Mouse (Mus musculus) spleen, postnatal 10 days (tissue): ENCODE measurements around the gene Rnf214.

ENCODE experiments used
- DNase-seq, 2 experiments: peaks; one replicate each; pipeline ENCODE4 v3.0.0; 2021 to 2022; ENCODE audit warnings: low spot score in 2 of 2

Rnf214 gene

DNA sequence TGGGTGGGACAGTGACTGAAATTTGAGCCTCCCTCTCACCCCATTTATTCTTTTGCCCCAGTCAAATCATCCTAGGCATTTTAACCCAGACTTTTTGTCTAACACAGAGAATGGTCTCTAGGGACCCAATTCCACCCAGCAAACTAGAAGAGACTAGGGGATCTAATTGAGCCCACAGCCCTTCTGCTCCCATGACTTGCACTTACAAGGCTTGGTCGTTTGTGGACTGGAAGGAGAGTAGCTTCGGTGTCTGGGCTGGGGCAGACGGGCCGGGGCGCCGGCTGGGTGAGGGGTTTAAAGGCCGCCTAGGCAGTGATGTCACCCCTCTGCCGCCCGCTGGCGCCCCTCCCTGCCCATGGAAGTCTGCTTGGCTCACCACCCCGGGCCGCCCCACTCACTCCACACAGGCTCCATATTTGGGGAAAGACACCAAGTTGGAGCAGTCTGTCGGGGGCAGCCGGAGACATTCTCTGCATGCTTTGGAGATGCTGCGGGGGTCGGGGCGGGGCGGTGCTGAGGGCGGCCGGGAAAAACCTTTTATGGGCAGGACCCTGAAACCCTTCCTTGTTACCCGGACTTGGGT, 29.0 kb upstream of the Rnf214 start, which contains the start of gene Tagln:
Tagln (minus strand) TSS at position 431 of the 583 bp plus-strand sequence.
- DNase-seq: no peak

DNA sequence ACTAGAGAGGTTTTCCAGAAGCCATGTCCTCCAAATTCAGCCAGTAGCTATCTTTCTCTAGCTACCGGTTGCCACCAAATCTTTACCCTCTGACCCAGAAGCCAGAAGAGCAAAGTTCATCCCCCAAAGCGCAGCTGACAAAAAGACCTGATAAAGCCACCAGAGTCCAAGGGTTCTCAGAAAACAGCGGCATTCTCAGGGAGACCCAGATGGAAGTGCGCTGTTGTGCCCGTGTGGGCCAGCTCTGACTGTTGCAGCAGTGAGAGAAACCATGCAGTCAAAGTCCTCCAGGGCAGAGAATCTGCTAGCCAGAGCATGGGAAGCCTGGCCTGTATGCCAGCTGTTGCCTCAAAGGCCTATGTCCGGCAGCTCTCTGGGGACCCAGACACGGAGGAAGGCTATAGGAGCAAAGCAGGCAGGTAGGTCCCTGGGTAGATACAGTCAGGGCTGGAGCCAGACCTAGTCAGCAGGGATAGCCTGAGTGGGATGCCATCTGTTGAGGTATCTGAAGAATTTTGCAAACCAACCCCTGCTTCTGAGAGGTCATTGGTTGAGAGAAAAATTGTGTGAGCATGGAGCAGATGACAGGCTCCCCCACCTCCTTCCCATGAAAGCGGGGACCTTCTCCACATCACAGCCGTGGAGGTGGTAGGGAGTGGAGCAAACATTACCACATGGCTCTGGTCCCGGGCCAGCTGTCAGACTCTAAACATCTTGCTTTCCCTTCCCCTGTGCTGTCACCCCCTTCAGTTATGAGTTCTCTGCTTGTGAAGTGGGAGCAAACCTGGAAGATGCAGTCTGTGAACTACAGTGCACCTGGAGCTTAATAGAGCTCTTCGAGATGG, 26.1 kb upstream of the Rnf214 start:
- no peak for DNase-seq

DNA sequence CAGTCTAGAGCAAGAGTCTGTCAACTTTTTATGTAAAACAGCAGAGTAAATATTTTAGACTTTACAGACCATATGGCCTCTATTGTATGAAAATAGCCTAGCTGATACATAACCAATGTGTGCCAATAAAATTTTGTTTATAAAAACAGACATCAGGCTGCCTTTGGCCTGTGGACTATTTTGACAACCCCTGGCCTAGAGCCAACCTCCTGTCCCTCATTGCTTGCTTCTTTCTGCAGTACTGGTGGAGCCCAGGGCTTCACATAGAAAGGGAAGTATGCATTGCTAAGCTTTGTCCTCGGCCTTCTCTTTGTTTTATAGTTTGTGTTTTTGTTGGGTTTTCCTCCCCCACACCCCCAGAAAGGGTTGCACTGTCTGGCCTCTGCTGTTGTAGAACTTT, 25.2 kb upstream of the Rnf214 start:
- no peak for DNase-seq

DNA sequence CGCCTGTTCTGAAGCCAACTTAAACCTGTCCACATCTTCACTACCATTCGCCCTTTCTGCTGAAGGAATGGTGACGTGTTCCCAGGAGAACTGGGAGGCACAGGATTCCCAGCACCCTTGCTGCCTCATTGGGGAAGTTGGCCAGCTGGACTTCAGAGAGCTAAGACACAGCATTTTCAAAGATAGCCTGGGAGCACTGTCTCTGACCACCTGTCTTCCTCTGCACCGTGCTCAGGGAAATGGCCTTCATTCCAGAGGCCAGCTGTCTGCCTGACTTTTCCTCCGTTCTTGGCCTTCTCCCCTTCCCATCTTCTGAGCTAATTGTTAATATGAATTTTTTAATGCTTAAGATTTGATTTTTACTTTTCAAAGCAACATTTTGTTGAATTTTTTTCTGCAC, 22.6 kb upstream of the Rnf214 start:
- DNase-seq: no peak

DNA sequence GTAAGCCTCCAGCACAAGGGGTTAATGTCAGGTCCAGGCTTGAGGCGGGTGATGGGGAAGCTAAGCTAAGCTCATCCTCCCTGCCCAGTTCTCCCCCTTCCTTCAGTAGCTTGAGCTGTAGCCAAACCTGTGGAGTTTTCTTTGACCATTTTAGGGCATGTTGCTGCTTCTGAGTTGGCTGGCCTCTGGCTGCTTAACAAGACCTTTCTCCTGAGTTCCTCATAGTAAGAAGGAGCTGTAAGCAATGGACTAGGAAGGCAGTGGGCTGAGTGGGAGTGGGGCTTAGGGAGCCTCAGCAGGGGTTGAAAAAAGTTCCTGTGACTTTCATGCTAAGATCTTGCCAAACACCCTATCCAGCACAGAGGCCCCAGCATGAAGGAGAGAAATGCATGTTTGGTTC, 13.2 kb upstream of the Rnf214 start:
- DNase-seq: no peak

DNA sequence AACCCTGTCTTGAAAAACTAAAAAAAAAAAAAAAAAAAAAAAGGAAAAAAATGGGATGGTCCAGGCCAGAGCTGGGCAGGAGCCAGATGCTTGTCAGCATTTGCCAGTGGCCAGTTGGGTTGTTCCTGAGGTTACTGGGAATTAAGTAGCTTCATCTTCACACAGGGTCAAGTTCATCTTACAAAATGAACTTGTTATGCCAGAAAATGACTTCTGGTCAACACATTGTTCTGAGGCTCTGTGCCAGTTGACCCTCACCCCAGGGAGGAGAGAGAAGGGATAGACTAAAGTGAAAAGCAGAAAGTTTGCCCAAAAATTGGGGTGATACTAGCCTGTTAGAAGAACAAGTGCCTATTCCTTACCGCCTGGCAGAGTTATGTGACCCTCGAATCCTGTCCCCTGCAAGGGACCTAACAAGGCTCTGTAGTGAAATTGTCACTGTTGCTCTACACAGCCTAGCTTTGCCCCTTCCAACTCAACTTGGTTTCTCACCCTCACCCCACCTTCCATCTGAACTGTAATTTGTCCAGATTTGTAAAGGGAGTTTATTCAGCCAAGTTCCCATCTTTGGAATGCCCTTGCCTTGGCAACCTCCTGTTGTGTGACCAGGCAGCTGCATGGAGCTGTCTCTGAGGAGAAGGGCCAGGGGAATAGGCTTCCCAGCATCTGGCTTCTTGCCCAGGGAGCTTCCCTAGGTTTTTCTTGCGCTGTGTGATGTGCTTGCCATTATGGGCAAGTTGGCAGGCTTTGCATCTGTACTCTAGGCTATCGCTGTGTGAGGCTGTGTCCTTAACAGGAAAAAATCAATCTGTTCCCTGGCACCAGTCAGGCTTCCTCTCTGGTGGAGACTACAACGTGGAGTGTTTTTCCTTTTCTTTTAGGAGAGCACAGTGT, 10.6 kb upstream of the Rnf214 start:
- no peak for DNase-seq

DNA sequence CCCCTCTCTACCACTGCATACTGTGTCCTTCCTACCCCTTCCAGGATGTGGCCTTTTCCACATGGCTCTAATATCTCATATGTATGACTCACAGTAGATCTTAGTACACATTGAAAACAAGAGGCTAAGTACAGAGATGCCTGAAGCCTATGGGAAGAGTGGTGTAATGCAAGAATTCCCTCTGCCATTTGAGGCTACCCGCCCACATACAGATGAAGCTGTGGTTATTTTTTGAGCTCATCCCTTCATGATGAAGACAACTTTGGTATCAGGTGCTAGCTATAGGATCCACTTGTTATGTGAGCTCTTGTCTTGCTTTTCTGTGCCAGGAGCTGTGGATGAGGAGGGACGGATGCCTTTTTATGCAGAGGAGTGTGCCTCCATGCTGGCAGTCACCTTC, 8.9 kb upstream of the Rnf214 start:
- no peak for DNase-seq

DNA sequence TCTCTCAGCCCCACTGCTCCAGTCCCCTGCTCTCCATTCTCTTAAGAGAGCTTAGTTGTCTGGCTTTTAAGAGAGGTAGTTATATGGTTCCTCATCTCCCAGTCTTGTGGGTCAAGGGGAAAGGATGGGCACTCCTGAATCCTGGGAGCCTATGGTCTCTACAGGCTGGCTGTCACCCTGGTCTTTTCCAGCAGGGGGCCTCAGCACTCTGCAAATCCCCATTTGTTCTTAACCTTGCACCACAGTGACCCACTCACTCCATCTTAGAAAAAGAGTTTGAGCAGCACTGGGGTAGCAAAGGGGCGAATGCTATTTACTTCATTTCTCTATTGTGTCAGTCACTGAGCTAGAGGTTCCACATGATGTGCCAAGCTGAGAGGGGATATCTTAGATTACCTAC, 5.0 kb upstream of the Rnf214 start:
- DNase-seq: peak; percentile 24 to 74

DNA sequence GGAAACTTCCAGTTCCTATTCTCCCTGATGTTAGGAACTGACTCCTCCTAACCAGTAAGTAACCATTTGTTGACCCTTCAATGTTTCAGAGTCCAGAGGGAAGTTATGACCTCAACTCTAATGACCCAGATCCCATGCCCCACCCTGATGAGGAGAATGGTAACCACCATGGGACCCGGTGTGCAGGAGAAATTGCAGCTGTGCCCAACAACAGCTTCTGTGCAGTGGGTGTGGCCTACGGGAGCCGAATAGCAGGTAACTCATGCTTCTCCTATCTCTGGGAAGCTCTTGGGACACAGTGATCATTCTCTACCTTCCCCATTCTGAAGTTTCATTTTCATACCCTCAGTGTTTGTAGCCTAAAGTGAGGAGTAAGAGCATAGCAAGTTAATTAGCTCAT, 4.3 kb upstream of the Rnf214 start:
- DNase-seq: no peak

DNA sequence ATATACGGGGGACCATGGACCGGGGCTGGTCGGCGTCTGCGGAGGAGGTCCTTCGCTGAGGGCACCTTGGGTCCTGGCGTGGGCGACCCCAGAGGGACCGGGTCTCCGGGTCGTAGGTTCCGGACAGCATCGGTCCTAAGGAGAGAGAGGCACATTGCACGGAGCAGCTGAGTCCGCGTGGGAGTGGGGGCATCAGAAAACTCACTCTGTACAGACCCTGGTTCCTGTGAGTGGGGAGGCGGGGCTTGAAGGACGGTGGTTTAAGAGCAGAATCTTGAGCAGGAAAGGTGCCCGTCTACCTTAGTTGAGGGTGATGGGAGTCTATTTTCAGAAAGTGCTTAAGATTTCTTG, 342 bp upstream of the Rnf214 start:
- DNase-seq: peak in 1 of 2 experiments; percentile 59

DNA sequence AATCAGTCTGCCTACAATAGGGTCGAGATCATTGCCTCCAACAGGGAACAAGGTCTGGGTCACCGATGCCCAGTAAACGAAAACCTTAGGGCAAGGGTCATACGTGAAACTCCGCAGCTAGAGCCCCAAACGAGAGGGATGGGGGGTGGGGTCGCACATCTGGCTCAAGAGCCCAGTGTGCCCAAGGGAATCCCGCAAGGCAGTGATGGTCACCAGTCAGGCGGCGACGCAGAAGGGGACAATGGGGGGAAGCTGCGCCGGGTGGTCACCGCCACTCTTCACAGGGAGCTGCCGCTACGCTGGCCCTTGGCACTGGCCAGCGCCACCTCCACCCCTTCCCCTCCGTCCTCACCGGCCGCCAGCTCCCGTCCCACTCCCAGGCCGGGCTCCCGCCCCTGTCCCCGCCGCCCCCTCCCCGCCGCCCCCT, 887 bp downstream of the Rnf214 start:
- peak; percentile 41 to 42 for DNase-seq

DNA sequence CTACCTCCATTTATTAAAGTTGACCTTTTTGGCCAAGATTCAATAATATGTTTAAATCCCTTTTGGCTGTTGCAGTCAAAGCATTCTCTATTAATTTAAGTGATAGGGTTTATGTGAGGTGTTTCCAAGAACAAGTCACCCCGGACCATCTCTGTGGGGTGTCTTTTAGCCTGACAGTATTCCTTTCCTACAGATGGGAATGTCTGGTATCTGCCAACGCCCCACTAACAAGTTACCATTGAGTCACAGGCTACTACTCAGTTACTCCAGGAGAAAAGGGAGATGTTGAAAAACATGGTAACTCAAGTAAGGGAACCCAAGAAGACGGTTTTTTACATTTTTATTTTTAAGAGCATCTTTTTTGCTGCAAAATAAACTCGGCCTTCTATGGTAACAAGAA, 1.5 kb downstream of the Rnf214 start:
- no peak for DNase-seq

DNA sequence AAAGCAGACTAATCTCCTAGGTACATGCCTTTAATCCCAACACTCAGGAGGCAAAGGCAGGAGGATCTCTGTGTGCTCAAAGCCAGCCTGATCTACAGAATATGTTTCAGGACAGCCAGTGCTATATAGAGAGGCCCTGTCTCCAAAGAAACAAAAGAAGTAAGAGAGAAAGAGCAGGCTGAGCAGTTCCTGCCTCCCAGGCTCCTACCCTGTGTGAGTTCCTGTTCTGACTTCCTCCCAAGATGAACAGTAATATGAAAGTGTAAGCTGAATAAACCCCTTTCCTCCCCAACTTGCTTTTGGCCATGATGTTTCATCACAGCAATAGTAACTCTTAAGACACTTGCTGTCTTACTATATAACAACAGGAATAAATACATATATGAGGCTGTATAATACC, 13.0 kb downstream of the Rnf214 start:
- no peak for DNase-seq

DNA sequence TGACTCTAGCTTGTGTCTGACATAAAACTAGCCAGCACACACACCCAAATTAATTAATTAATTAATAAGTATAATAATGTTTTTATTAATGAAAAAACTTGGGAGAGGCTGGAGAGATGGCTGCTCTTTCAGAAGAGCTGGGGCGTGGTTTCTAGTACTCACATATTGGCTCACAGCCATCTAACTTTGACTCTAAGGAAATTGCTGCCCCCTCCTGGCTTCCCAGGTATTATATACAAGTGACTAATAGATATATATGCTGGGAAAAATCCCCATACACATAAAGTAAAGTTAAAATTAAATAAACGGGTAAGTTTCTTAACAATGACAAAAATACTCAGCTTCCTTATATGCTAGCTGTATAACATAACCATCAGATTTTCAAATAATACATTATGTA, 28.8 kb downstream of the Rnf214 start:
- DNase-seq: peak in 1 of 2 experiments; percentile 39

DNA sequence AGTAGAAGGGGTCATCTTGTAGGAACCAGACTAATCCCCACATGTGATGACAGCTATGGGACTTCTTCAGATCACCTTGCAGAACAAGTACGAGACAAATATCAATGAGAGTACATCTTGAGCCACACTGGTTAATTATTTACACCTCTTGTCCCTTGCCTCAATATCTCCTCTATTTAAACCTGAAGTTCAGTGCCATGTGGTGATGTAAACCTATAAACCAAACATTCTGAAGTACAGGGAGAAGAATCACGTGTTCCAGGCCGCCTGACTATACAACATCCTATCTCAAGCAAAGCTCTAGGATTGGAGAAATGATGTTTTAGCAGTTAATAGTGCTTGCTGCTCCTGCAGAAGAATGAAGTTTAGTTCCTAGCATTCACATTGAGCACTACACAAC, 36.4 kb downstream of the Rnf214 start:
- DNase-seq: no peak

DNA sequence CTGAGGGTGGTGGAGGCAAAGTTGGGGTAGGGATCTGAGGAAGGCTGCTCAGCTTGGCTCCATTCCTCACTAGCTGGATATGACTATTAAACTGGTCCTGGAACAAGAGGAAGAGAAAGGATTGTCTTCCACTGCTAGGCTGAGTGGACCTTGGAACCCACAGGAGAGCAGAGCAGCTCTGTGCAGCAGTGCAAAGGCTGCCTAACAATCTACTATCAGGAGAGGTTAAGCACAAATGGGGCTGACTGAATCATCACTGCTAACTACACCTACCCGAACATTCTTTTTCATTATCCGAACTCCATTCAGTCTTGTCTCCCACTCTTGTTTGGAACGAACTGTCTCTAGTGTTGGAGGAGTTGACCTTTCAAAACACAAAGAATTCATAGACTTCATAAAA, 37.5 kb downstream of the Rnf214 start:
- DNase-seq: no peak

DNA sequence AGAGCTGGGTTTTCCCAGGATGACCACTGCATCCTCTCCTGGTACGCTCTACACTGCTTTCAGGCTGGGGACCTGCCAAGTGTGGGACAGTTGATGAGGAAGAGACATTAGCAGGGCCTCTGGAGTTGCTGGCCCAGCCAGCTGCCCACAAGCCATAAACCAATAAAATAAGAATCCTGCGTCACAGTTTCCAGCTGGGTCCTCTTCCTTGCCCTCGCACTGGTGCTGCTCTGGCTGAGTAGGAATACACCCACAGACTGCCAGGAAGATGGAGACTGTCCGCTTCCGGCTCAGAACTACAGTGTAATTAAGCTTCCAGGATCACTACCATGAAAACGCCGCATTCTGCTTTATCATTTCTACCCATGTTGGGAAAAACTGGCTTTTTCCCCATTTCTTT, 44.9 kb downstream of the Rnf214 start:
- no peak for DNase-seq

DNA sequence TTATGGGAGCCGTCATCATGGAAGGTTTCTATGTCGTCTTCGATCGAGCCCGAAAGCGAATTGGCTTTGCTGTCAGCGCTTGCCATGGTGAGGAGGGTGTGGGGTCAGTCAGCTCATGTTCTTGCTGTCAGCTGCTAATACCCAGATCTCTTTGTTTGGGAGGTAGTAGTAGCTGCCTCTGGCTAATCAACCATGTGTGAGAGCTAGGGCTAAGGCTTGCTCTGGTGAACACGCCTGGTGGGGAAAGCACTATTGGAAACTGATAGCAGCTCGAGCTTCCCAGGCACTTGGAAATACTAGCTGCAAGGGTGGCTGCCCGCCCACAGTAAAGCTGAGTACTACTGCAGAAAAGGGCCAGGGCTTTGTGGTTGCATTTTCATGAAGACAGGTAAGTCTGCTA, 47.3 kb downstream of the Rnf214 start:
- no peak for DNase-seq

DNA sequence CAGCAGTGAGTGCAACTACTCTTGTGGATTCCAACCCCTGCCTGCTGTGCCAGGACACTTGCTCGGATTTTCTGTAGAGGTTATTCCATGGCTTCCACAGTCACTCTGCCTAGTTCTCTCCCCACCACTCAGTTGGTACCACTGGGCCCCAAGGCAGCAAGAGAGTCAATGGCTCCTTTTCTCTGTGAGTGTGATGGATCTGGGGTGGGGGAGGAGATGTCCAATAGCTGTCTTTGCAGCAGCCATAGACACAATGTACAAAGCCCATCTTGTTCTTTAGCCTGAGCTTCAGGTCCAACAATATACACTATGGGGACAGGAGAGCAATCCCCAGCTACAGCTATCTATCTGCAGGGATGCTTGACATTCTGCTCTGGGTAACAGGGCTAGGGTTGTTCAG, 52.6 kb downstream of the Rnf214 start:
- DNase-seq: no peak

DNA sequence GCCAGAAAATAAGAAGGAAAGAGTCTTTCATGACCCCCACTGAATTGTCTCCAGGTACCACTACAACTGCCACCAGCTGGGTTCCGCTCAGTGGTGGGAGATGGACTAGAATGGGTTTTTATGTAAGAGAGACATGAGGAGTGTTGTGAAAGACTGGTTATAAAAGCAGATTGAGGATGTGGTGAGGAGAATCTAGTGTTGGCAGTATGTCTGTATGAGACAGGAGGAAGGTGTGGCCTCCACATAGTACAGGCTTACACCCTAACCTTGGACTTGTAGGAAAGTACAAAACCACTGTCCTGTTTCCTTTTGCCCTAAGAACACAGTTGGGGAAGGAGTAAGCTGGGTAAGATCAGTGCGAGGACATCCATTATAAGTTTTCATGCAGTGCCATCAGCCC, 53.0 kb downstream of the Rnf214 start:
- DNase-seq: no peak

DNA sequence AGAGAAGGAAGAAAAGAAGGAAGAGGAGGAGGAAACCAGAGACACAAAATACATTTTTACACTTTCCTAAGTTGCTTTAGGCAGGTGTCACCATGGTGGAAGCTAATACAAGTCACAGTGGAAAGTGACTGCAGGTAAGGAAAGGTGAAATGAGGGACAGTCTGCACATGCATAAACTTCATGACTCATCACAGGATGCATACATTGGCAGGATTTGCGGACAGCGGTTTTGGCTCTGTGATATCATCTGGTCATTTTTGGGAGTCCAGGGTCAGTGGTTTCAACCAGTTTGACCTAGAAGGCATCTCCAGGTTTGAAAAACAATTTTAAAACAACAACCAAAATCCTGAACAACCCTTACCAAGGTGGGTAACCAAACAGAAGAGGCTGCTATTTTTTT, 54.9 kb downstream of the Rnf214 start:
- DNase-seq: no peak

DNA sequence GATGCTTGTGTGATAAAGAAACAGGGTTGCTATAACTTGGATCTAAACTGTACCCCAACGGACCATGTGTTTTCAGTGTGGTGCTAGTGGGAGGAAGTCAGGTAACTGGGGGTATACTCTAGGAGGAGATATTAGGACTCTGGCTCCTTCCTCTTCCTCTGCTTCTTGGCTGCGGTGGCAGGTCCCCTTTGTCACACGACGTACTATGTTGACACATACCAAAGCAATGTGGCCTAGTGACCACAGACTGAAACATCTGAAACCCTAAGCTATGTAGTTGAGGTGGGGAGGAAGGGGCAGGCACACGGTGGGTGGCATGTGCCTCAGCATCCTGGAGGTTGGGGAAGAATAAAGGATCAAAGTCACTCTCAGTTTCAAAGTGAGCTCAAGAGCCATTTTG, 55.4 kb downstream of the Rnf214 start:
- DNase-seq: no peak
